Comparison of ENCODE assay signal across 8 mouse cellular contexts in the genomic region with DNA sequence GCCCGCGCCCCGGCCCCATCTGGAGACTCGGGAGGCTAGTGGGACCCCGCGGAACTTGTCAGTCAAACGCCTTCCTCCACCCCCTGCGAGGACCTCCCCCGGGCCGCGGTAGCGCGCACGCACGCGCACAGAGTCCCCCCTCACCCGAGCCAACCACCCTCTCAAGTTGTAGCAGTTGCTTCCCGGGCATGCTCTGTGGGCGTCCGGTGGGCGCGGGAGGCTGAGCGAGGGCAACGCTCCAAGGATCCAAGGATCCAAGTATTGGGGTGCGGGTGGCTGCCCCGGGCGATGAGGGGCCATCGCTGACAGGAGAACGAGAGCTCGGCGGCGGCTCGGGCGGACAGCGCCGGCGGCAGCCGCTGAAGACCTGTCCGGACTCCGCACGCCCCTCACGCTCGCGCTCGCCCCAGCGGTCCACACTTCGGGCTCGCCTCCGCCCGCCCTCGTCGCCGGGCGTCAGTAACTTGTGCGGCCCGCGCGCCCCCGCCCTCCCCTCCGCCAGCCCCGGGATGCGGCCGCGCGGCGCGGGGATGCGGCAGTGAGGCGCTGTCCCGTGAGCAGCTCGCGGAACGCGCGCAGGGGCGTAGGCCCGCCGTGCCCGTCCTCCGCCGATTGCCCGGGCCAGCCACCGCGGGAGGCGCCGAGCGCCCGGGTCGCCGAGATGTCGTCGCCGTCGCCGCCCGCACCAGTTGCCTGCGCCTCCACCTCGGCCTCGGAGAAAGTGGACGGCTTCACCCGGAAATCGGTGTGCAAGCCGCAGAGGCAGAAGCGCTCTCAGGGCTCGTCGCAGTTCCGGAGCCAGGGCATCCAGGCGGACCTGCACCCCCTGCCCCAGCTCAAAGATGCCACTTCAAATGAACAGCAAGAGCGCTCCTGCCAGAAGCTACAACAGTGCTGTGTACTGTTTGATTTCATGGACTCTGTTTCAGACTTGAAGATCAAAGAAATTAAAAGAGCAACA. TPM values are rescaled to one million over a fixed set of nuclear protein-coding genes. Genes with fewer than 3 reads are reported as not detected.
DNase-seq lines count a peak whose midpoint lies in the region; ATAC-seq and TF ChIP-seq lines count a peak whose summit lies in the region.
"Not testable (repeated sequence)": the region's sequence is repeated elsewhere in the genome, so short reads cannot be mapped to it uniquely, and the experiment has no call there.

No protein-coding gene starts in this region.

- intact Hi-C loops in gastrocnemius, adult 2 months (cut with DNase I): not testable (repeated sequence)

- H3K27ac ChIP-seq in gastrocnemius, adult 2 months; hindbrain, embryonic 13.5 days; liver, embryonic 12.5 days; midbrain, embryonic 13.5 days: not testable (repeated sequence)

- not testable (repeated sequence) for H3K36me3 ChIP-seq in E14TG2a.4 (ENCODE audit: insufficient read depth, low read length); hindbrain, embryonic 13.5 days; liver, embryonic 12.5 days; midbrain, embryonic 13.5 days

- H3K9me3 ChIP-seq in E14TG2a.4 (ENCODE audit: low read length); hindbrain, embryonic 13.5 days; liver, embryonic 12.5 days (replicated peaks); midbrain, embryonic 13.5 days: not testable (repeated sequence)

- TF ChIP-seq CTCF in E14TG2a.4 (conservative IDR thresholded peaks at IDR 0.05; ENCODE audit: low read length); gastrocnemius, adult 2 months (IDR thresholded peaks at IDR 0.05): not testable (repeated sequence)

- peak overlapping the region; percentile 77 for H3K4me3 ChIP-seq in E14TG2a.4 (replicated peaks; ENCODE audit: low read length)
- peak overlapping the region; percentile 55 for H3K4me3 ChIP-seq in gastrocnemius, adult 2 months
- H3K4me3 ChIP-seq in hindbrain, embryonic 13.5 days: peak overlapping the region; percentile 55
- H3K4me3 ChIP-seq in liver, embryonic 12.5 days: peak overlapping the region; percentile 48
- peak overlapping the region; percentile 54 for H3K4me3 ChIP-seq in midbrain, embryonic 13.5 days (replicated peaks)

- peak; percentile 71 for DNase-seq in embryo, embryonic 9.5 days (ENCODE audit: extremely low spot score)
- not testable (repeated sequence) for DNase-seq in gastrocnemius, adult 2 months
- peak; percentile 5 for DNase-seq in layer of hippocampus, adult 11-12 months (ENCODE audit: low spot score)
- DNase-seq in right cerebral cortex, postnatal 10 days (ENCODE audit: low spot score in 2 of 2): peak; percentile 27 to 31

- under 1% methylated on average over 95 of the region's 109 CpGs for WGBS in hindbrain, embryonic 13.5 days
- 4% methylated on average over 94 of the region's 109 CpGs for WGBS in liver, embryonic 12.5 days (ENCODE audit: insufficient replicate concordance)
- 1% methylated on average over 81 of the region's 109 CpGs for WGBS in midbrain, embryonic 13.5 days

- peak; percentile 95 for ATAC-seq in hindbrain, embryonic 13.5 days (ENCODE audit: low FRiP score)
- peak; percentile 65 for ATAC-seq in liver, embryonic 12.5 days
- peak; percentile 95 for ATAC-seq in midbrain, embryonic 13.5 days

- peak overlapping the region; percentile 70 for H3K9ac ChIP-seq in hindbrain, embryonic 13.5 days
- not testable (repeated sequence) for H3K9ac ChIP-seq in liver, embryonic 12.5 days
- H3K9ac ChIP-seq in midbrain, embryonic 13.5 days (replicated peaks): peak overlapping the region; percentile 54

- peak overlapping the region; percentile 75 for H3K4me2 ChIP-seq in hindbrain, embryonic 13.5 days
- peak overlapping the region; percentile 74 for H3K4me2 ChIP-seq in liver, embryonic 12.5 days
- H3K4me2 ChIP-seq in midbrain, embryonic 13.5 days (replicated peaks): peak overlapping the region; percentile 69

- not testable (repeated sequence) for H3K27me3 ChIP-seq in E14TG2a.4 (ENCODE audit: insufficient read depth, low read length); hindbrain, embryonic 13.5 days; liver, embryonic 12.5 days (replicated peaks); midbrain, embryonic 13.5 days

- not testable (repeated sequence) for H3K4me1 ChIP-seq in E14TG2a.4 (replicated peaks; ENCODE audit: low read depth, low read length); hindbrain, embryonic 13.5 days (replicated peaks); liver, embryonic 12.5 days; midbrain, embryonic 13.5 days (replicated peaks)

RNA-seq across cellular contexts. Expression of gene Zfp991, which starts 29.9 kb away (rescaled TPM):
- total RNA-seq in gastrocnemius, adult 2 months (2021): 1 to 10 TPM; 1.0 to 1.4 TPM
- polyA plus RNA-seq in hindbrain, embryonic 13.5 days (2015; fragmentation: Nextera tagmentation; extraction: Ambion mirVana): 5.6 and 6.0 TPM in 2 replicates
- polyA plus RNA-seq in liver, embryonic 12.5 days (2016; fragmentation: Nextera tagmentation; extraction: Ambion mirVana): 6.8 and 8.6 TPM in 2 replicates
- polyA plus RNA-seq in midbrain, embryonic 13.5 days (2015; fragmentation: Nextera tagmentation; extraction: Ambion mirVana): 3.3 and 5.7 TPM in 2 replicates
